Mouse (Mus musculus): ENCODE data around the gene Slc44a3. TPM values are rescaled to one million over a fixed set of nuclear protein-coding genes. Genes with fewer than 3 reads are reported as not detected.

Slc44a3 gene
- polyA plus RNA-seq (2016; fragmentation: Nextera tagmentation; extraction: Ambion mirVana), result 0.65 and 1.5 TPM in 2 replicates

GRCm38 (mm10) chr3:121532176-121532575 is at the start of gene Slc44a3:
Gene Slc44a3, minus strand, starts transcription at chr3:121532404.
- H3K36me3 ChIP-seq, result no peaks in the 10 kb centered on the region
- peaks cover 31% of the 10 kb centered on the region for H3K4me1 ChIP-seq (replicated peaks)
- no peaks in the 10 kb centered on the region for H3K9me3 ChIP-seq
- peak within 1 kb of the TSS; percentile 58 for H3K4me2 ChIP-seq
- no peak within 1 kb of the TSS for H3K27ac ChIP-seq
- H3K4me3 ChIP-seq (replicated peaks), result peak within 1 kb of the TSS; percentile 26
- 2% methylated on average over 24 of the region's 24 CpGs for WGBS
- peaks cover 38% of the 10 kb centered on the region for H3K27me3 ChIP-seq
- H3K9ac ChIP-seq (replicated peaks), result 0 out of 2 replicates have a peak within 1 kb of the TSS, but pooled peaks have one; percentile 1
- ATAC-seq (ENCODE audit: insufficient number of reproducible peaks, insufficient read depth, low FRiP score, low TSS enrichment, low read depth), result no peak

DNA sequence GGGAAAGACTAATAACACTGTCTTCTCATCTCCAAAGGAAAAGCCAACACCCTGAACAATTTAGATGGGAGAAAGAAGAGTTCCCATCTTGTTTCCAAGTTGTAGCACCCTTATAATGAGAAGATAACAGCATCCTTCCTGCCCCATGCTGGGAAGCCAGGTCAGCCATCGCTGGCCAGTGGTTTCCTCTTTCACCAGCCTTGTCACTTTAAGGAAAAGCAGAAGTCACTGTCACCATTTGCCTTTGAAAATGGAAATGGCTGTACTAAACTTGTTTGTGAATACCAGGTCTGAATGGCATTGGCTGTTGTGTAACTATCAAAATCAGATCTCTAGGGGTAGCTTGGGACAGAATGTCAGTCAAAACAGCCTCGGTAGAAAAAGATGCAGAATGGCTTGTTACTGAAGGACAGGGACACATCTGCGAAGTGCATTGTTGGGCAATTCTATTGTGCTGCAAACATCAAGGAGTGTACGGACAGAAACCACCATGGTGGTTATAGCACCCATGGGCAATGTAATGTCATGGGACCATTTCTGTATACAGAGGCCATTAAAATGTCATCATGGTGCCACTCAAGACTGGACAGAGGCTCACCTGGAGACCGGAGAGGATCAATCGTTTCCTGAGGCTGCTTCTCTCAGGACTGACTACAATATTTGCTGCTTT is 47.8 kb upstream of the Slc44a3 start:
- Histone ChIP-seq H3K9me3 (no peaks in the 10 kb centered on the region), H3K36me3 (no peaks in the 10 kb centered on the region), H3K4me3 (replicated peaks) (no peak overlapping the region), H3K4me2 (no peak overlapping the region), H3K27ac (no peak overlapping the region), H3K4me1 (replicated peaks) (peaks cover 33% of the 10 kb centered on the region), H3K9ac (replicated peaks) (no peak overlapping the region), H3K27me3 (no peaks in the 10 kb centered on the region)
- WGBS, result 82% methylated on average over 6 of the region's 6 CpGs
- ATAC-seq (ENCODE audit: insufficient number of reproducible peaks, insufficient read depth, low FRiP score, low TSS enrichment, low read depth), result no peak

DNA sequence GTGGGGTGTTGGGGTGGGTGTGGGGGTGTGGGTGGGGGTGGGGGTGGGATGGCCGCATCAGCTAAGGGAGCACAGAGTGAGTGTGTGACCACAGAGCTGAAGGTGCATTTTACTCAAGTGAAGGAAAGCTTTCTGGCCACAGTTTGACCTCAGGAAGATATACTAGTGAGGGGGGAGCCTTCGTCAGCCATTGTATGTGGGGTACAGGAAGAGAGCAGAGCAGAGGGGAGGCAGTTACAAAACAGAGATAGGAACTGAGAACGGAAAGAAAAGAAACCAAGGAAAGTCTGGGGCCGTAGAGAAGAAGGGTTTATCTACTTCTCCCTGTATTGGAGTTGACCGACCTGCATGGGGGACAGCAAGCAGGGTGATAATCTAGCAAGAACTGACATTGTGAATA is 47.2 kb upstream of the Slc44a3 start:
- WGBS, result 94% methylated on average over 5 of the region's 5 CpGs

DNA sequence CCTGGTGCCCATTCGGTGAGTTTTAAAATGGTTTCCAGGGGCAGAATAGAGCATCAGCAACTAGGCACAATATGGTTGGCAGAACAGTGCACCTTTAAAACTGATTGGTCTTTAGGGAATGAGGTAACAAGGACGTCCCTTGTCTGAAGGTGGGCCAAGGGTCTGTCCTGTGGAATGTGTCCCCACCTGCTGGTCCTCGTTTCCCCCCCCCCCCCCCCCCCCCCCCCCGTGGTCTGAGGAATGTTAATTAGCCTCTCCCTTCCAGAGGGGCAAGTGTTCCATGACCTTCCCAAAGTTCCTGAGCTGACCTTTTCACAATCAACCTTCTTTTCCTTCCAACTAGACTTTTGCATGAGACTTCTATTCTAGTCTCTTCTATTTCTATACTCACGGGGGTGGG is 46.5 kb upstream of the Slc44a3 start:
- H3K36me3 ChIP-seq, result no peaks in the 10 kb centered on the region
- H3K4me2 ChIP-seq, result no peak overlapping the region
- H3K9ac ChIP-seq (replicated peaks), result no peak overlapping the region
- no peaks in the 10 kb centered on the region for H3K9me3 ChIP-seq
- H3K27ac ChIP-seq, result no peak overlapping the region
- H3K4me1 ChIP-seq (replicated peaks), result peaks cover 26% of the 10 kb centered on the region
- no peak overlapping the region for H3K4me3 ChIP-seq (replicated peaks)
- ATAC-seq (ENCODE audit: insufficient number of reproducible peaks, insufficient read depth, low FRiP score, low TSS enrichment, low read depth), result no peak
- WGBS, result 50% methylated on average over 4 of the region's 5 CpGs
- no peaks in the 10 kb centered on the region for H3K27me3 ChIP-seq

More for the DNA sequence above, 47.2 kb upstream of the Slc44a3 start:
- H3K27me3 ChIP-seq, result no peaks in the 10 kb centered on the region
- no peak overlapping the region for H3K4me3 ChIP-seq (replicated peaks)
- H3K36me3 ChIP-seq, result no peaks in the 10 kb centered on the region
- no peak overlapping the region for H3K9ac ChIP-seq (replicated peaks)
- no peak overlapping the region for H3K27ac ChIP-seq
- no peaks in the 10 kb centered on the region for H3K9me3 ChIP-seq
- H3K4me2 ChIP-seq, result no peak overlapping the region
- H3K4me1 ChIP-seq (replicated peaks), result peaks cover 29% of the 10 kb centered on the region
- no peak for ATAC-seq (ENCODE audit: insufficient number of reproducible peaks, insufficient read depth, low FRiP score, low TSS enrichment, low read depth)

GRCm38 (mm10) chr3:121577641-121578040 is 45.4 kb upstream of the Slc44a3 start:
- Histone ChIP-seq H3K27ac (peak overlapping the region; percentile 91), H3K4me2 (no peak overlapping the region), H3K9ac (replicated peaks) (no peak overlapping the region), H3K9me3 (0 out of 2 replicates have a peak, but pooled peaks cover 3% of the 10 kb centered on the region), H3K4me1 (replicated peaks) (peaks cover 26% of the 10 kb centered on the region), H3K27me3 (no peaks in the 10 kb centered on the region), H3K36me3 (no peaks in the 10 kb centered on the region), H3K4me3 (replicated peaks) (no peak overlapping the region)
- peak; percentile 7; the same call in 1 of the 2 replicates for ATAC-seq (ENCODE audit: insufficient number of reproducible peaks, insufficient read depth, low FRiP score, low TSS enrichment, low read depth)
- 46% methylated on average over 5 of the region's 5 CpGs for WGBS

DNA sequence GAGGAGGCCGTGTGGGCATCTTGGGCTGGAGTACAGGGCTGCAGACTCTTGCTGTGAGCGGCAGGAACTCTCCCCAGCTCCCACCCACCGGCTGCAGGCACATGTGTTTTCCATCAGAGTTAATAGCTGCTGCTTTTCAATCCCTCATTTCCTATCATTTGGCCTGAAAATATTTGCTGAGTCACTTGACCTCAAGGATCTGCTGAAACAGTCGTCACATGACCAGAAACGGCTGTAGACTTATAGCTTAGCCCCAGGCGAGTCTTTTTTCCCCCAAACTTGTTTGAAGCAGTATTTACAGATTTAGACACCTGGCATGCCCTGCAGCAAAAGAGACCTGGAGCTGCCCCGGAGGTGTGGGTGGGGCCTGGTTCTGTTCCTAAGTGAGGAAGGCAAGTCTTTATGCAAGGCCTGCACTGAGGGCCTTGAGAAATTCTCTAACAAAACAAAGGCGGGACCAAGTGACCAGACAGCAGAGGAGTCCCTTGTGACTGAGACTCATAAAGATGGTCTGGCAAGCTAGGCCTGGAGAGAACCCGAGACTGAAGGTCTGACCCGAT is 44.9 kb upstream of the Slc44a3 start:
- 0 out of 2 replicates have a peak, but pooled peaks cover 7% of the 10 kb centered on the region for H3K9me3 ChIP-seq
- peak; percentile 90 for ATAC-seq (ENCODE audit: insufficient number of reproducible peaks, insufficient read depth, low FRiP score, low TSS enrichment, low read depth)
- H3K27me3 ChIP-seq, result no peaks in the 10 kb centered on the region
- H3K9ac ChIP-seq (replicated peaks), result no peak overlapping the region
- no peaks in the 10 kb centered on the region for H3K36me3 ChIP-seq
- 7% methylated on average over 10 of the region's 10 CpGs for WGBS
- H3K4me3 ChIP-seq (replicated peaks), result no peak overlapping the region
- peak overlapping the region; percentile 91 for H3K27ac ChIP-seq
- peaks cover 26% of the 10 kb centered on the region for H3K4me1 ChIP-seq (replicated peaks)
- no peak overlapping the region for H3K4me2 ChIP-seq

GRCm38 (mm10) chr3:121576367-121576766 is 44.2 kb upstream of the Slc44a3 start:
- Histone ChIP-seq H3K4me3 (replicated peaks) (no peak overlapping the region), H3K9ac (replicated peaks) (no peak overlapping the region), H3K27me3 (no peaks in the 10 kb centered on the region), H3K4me1 (replicated peaks) (peaks cover 26% of the 10 kb centered on the region), H3K36me3 (no peaks in the 10 kb centered on the region), H3K27ac (peak overlapping the region; percentile 45; the same call in 1 of the 2 replicates), H3K4me2 (peak overlapping the region; percentile 23; the same call in 1 of the 2 replicates), H3K9me3 (0 out of 2 replicates have a peak, but pooled peaks cover 7% of the 10 kb centered on the region)
- ATAC-seq (ENCODE audit: insufficient number of reproducible peaks, insufficient read depth, low FRiP score, low TSS enrichment, low read depth), result no peak
- WGBS, result 53% methylated on average over 6 of the region's 6 CpGs

- Histone ChIP-seq H3K9me3 (0 out of 2 replicates have a peak, but pooled peaks cover 7% of the 10 kb centered on the region), H3K4me1 (replicated peaks) (peaks cover 26% of the 10 kb centered on the region), H3K36me3 (no peaks in the 10 kb centered on the region), H3K9ac (replicated peaks) (no peak overlapping the region), H3K4me2 (no peak overlapping the region), H3K27ac (no peak overlapping the region), H3K4me3 (replicated peaks) (no peak overlapping the region), H3K27me3 (no peaks in the 10 kb centered on the region)
- WGBS, result 82% methylated on average over 4 of the region's 4 CpGs
- no peak for ATAC-seq (ENCODE audit: insufficient number of reproducible peaks, insufficient read depth, low FRiP score, low TSS enrichment, low read depth)
Measured at GRCm38 (mm10) chr3:121574386-121574785, 42.2 kb upstream of the Slc44a3 start.

DNA sequence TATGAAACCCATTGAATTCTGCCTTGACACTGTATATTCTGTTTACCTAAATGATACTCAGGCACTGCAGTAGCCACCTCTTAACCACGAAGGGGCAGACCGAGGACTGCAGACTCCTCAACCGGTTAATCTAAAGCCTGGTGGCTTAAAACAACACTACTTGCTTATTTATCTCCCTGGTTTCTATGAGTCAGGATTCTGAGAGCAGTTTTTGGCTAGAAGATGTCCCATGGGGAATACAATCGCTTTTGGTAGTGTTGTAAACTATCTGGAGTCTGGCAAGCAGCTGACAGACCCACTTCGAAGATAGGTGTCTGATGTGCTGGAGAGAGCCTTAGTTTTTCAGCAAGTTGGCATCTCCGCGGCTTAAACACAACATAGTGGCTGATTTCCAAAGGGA is 41.7 kb upstream of the Slc44a3 start:
- Histone ChIP-seq H3K36me3 (no peaks in the 10 kb centered on the region), H3K27me3 (no peaks in the 10 kb centered on the region), H3K4me3 (replicated peaks) (no peak overlapping the region), H3K27ac (no peak overlapping the region), H3K9ac (replicated peaks) (no peak overlapping the region), H3K4me2 (no peak overlapping the region), H3K9me3 (0 out of 2 replicates have a peak, but pooled peaks cover 7% of the 10 kb centered on the region), H3K4me1 (replicated peaks) (peaks cover 26% of the 10 kb centered on the region)
- WGBS, result 88% methylated on average over 7 of the region's 7 CpGs
- ATAC-seq (ENCODE audit: insufficient number of reproducible peaks, insufficient read depth, low FRiP score, low TSS enrichment, low read depth), result no peak

DNA sequence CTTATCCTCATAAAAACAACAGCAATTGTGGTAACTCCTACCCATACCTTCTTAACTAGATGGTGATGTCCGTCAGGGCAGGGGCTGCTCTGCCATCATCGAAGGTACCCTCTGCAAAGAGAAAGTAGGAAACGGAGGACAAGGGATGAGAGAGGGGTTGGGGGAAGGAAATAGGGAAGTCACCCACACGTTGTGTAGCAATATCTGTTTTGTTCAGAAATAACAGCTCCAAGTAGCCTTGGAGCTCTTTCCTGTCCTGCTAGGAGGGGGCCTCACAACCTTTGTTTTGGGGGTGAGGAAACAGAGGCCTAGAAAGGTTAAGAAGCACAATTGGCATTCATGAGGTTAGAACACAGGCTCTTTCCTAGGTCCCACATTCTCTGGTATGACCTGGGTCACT is 39.3 kb upstream of the Slc44a3 start:
- 87% methylated on average over 4 of the region's 4 CpGs for WGBS

GRCm38 (mm10) chr3:121570623-121571022 is 38.4 kb upstream of the Slc44a3 start:
- Histone ChIP-seq H3K9ac (replicated peaks) (no peak overlapping the region), H3K36me3 (no peaks in the 10 kb centered on the region), H3K9me3 (0 out of 2 replicates have a peak, but pooled peaks cover 7% of the 10 kb centered on the region), H3K4me2 (no peak overlapping the region), H3K27me3 (no peaks in the 10 kb centered on the region), H3K4me3 (replicated peaks) (no peak overlapping the region), H3K27ac (no peak overlapping the region), H3K4me1 (replicated peaks) (0 out of 2 replicates have a peak, but pooled peaks cover 4% of the 10 kb centered on the region)
- no peak for ATAC-seq (ENCODE audit: insufficient number of reproducible peaks, insufficient read depth, low FRiP score, low TSS enrichment, low read depth)
- 90% methylated on average over 11 of the region's 11 CpGs for WGBS

More for the DNA sequence above, 39.3 kb upstream of the Slc44a3 start:
- Histone ChIP-seq H3K4me1 (replicated peaks) (peaks cover 11% of the 10 kb centered on the region), H3K4me3 (replicated peaks) (no peak overlapping the region), H3K27ac (no peak overlapping the region), H3K4me2 (no peak overlapping the region), H3K36me3 (no peaks in the 10 kb centered on the region), H3K9me3 (0 out of 2 replicates have a peak, but pooled peaks cover 7% of the 10 kb centered on the region), H3K27me3 (no peaks in the 10 kb centered on the region), H3K9ac (replicated peaks) (no peak overlapping the region)
- no peak for ATAC-seq (ENCODE audit: insufficient number of reproducible peaks, insufficient read depth, low FRiP score, low TSS enrichment, low read depth)

Data from limb, embryonic 12.5 days (tissue).